Mouse (Mus musculus): ENCODE results near the gene Lgr4. TPM values are rescaled to one million over a fixed set of nuclear protein-coding genes. Genes with fewer than 3 reads are reported as not detected.

Gene Lgr4
- polyA plus RNA-seq, 1 experiment from 2014 or later: 9.9 TPM

- H3K9ac ChIP-seq: no peak overlapping the region
- no peak for ATAC-seq (ENCODE audit: extremely low read depth, insufficient number of reproducible peaks, low FRiP score, low TSS enrichment)
- H3K9me3 ChIP-seq: no peaks in the 10 kb centered on the region
- H3K27me3 ChIP-seq (replicated peaks): no peaks in the 10 kb centered on the region
- no peaks in the 10 kb centered on the region for H3K36me3 ChIP-seq
- H3K4me2 ChIP-seq: no peak overlapping the region
- H3K4me1 ChIP-seq: peaks cover 48% of the 10 kb centered on the region
- no peak overlapping the region for H3K4me3 ChIP-seq
- no peak overlapping the region for H3K27ac ChIP-seq (replicated peaks)
Observed at GRCm38 (mm10) chr2:109993404-109993803, 76.0 kb downstream of the Lgr4 start.

- no peak for ATAC-seq (ENCODE audit: extremely low read depth, insufficient number of reproducible peaks, low FRiP score, low TSS enrichment)
- Histone ChIP-seq H3K4me3 (no peak overlapping the region), H3K36me3 (peaks cover 9% of the 10 kb centered on the region), H3K27me3 (replicated peaks) (no peaks in the 10 kb centered on the region), H3K9me3 (no peaks in the 10 kb centered on the region), H3K4me1 (peaks cover 31% of the 10 kb centered on the region), H3K9ac (no peak overlapping the region), H3K4me2 (no peak overlapping the region), H3K27ac (replicated peaks) (peak overlapping the region; percentile 13)
- WGBS: 9% methylated on average over 2 of the region's 2 CpGs
Observed at GRCm38 (mm10) chr2:109995061-109995460, 77.6 kb downstream of the Lgr4 start.

- Histone ChIP-seq H3K4me2 (peak overlapping the region; percentile 52), H3K9ac (peak overlapping the region; percentile 30; the same call in 1 of the 2 replicates)
- 34% methylated on average over 12 of the region's 12 CpGs for WGBS
Observed at GRCm38 (mm10) chr2:109996411-109996810, 79.0 kb downstream of the Lgr4 start.

GRCm38 (mm10) chr2:110004668-110005067 is 87.2 kb downstream of the Lgr4 start:
- 64% methylated on average over 1 of the region's 1 CpGs for WGBS
- no peak for ATAC-seq (ENCODE audit: extremely low read depth, insufficient number of reproducible peaks, low FRiP score, low TSS enrichment)
- Histone ChIP-seq H3K9ac (no peak overlapping the region), H3K27ac (replicated peaks) (no peak overlapping the region), H3K4me3 (no peak overlapping the region), H3K9me3 (no peaks in the 10 kb centered on the region), H3K27me3 (replicated peaks) (no peaks in the 10 kb centered on the region), H3K36me3 (peaks cover 61% of the 10 kb centered on the region), H3K4me2 (no peak overlapping the region), H3K4me1 (0 out of 2 replicates have a peak, but pooled peaks cover 4% of the 10 kb centered on the region)

More at GRCm38 (mm10) chr2:109996411-109996810, 79.0 kb downstream of the Lgr4 start:
- Histone ChIP-seq H3K4me1 (peaks cover 27% of the 10 kb centered on the region), H3K27me3 (replicated peaks) (no peaks in the 10 kb centered on the region), H3K9me3 (no peaks in the 10 kb centered on the region), H3K4me3 (no peak overlapping the region), H3K27ac (replicated peaks) (peak overlapping the region; percentile 54), H3K36me3 (peaks cover 18% of the 10 kb centered on the region)
- no peak for ATAC-seq (ENCODE audit: extremely low read depth, insufficient number of reproducible peaks, low FRiP score, low TSS enrichment)

GRCm38 (mm10) chr2:110005164-110005563 is 87.7 kb downstream of the Lgr4 start:
- no peak for ATAC-seq (ENCODE audit: extremely low read depth, insufficient number of reproducible peaks, low FRiP score, low TSS enrichment)
- H3K9ac ChIP-seq: no peak overlapping the region
- H3K4me1 ChIP-seq: 0 out of 2 replicates have a peak, but pooled peaks cover 4% of the 10 kb centered on the region
- no peak overlapping the region for H3K4me2 ChIP-seq
- H3K27ac ChIP-seq (replicated peaks): no peak overlapping the region
- no peak overlapping the region for H3K4me3 ChIP-seq
- H3K9me3 ChIP-seq: no peaks in the 10 kb centered on the region
- H3K36me3 ChIP-seq: peaks cover 57% of the 10 kb centered on the region
- WGBS: 74% methylated on average over 3 of the region's 3 CpGs
- H3K27me3 ChIP-seq (replicated peaks): no peaks in the 10 kb centered on the region

GRCm38 (mm10) chr2:110005596-110006239 is 88.3 kb downstream of the Lgr4 start:
- H3K27me3 ChIP-seq (replicated peaks): no peaks in the 10 kb centered on the region
- H3K36me3 ChIP-seq: peaks cover 53% of the 10 kb centered on the region
- 0 out of 2 replicates have a peak, but pooled peaks cover 4% of the 10 kb centered on the region for H3K4me1 ChIP-seq
- ATAC-seq (ENCODE audit: extremely low read depth, insufficient number of reproducible peaks, low FRiP score, low TSS enrichment): no peak
- WGBS: 65% methylated on average over 3 of the region's 3 CpGs
- H3K4me2 ChIP-seq: no peak overlapping the region
- no peak overlapping the region for H3K4me3 ChIP-seq
- H3K9ac ChIP-seq: no peak overlapping the region
- H3K9me3 ChIP-seq: no peaks in the 10 kb centered on the region
- H3K27ac ChIP-seq (replicated peaks): no peak overlapping the region

GRCm38 (mm10) chr2:110007423-110008267 is 90.2 kb downstream of the Lgr4 start:
- H3K27me3 ChIP-seq (replicated peaks): no peaks in the 10 kb centered on the region
- no peak overlapping the region for H3K9ac ChIP-seq
- no peaks in the 10 kb centered on the region for H3K9me3 ChIP-seq
- H3K27ac ChIP-seq (replicated peaks): no peak overlapping the region
- H3K4me1 ChIP-seq: 0 out of 2 replicates have a peak, but pooled peaks cover 4% of the 10 kb centered on the region
- ATAC-seq (ENCODE audit: extremely low read depth, insufficient number of reproducible peaks, low FRiP score, low TSS enrichment): no peak
- no peak overlapping the region for H3K4me2 ChIP-seq
- H3K4me3 ChIP-seq: no peak overlapping the region
- peaks cover 57% of the 10 kb centered on the region for H3K36me3 ChIP-seq
- WGBS: 83% methylated on average over 10 of the region's 10 CpGs

GRCm38 (mm10) chr2:110009449-110009848 is 92.0 kb downstream of the Lgr4 start:
- H3K9ac ChIP-seq: no peak overlapping the region
- no peaks in the 10 kb centered on the region for H3K9me3 ChIP-seq
- H3K27me3 ChIP-seq (replicated peaks): no peaks in the 10 kb centered on the region
- H3K27ac ChIP-seq (replicated peaks): no peak overlapping the region
- no peak overlapping the region for H3K4me2 ChIP-seq
- ATAC-seq (ENCODE audit: extremely low read depth, insufficient number of reproducible peaks, low FRiP score, low TSS enrichment): no peak
- no peak overlapping the region for H3K4me3 ChIP-seq
- peaks cover 55% of the 10 kb centered on the region for H3K36me3 ChIP-seq
- H3K4me1 ChIP-seq: 0 out of 2 replicates have a peak, but pooled peaks cover 4% of the 10 kb centered on the region

- Histone ChIP-seq H3K27me3 (replicated peaks) (no peaks in the 10 kb centered on the region), H3K27ac (replicated peaks) (no peak overlapping the region), H3K4me2 (no peak overlapping the region), H3K4me3 (no peak overlapping the region), H3K9me3 (no peaks in the 10 kb centered on the region), H3K9ac (no peak overlapping the region), H3K4me1 (peaks cover 4% of the 10 kb centered on the region), H3K36me3 (peaks cover 40% of the 10 kb centered on the region)
- ATAC-seq (ENCODE audit: extremely low read depth, insufficient number of reproducible peaks, low FRiP score, low TSS enrichment): no peak
- WGBS: 84% methylated on average over 13 of the region's 13 CpGs
Observed at GRCm38 (mm10) chr2:110012184-110012725, 94.8 kb downstream of the Lgr4 start.

GRCm38 (mm10) chr2:110017087-110017486 is 99.6 kb downstream of the Lgr4 start:
- H3K9me3 ChIP-seq: no peaks in the 10 kb centered on the region
- 37% methylated on average over 7 of the region's 7 CpGs for WGBS
- H3K9ac ChIP-seq: peak overlapping the region; percentile 93
- peak overlapping the region; percentile 90 for H3K4me2 ChIP-seq
- H3K27me3 ChIP-seq (replicated peaks): no peaks in the 10 kb centered on the region
- no peak overlapping the region for H3K27ac ChIP-seq (replicated peaks)
- peaks cover 32% of the 10 kb centered on the region for H3K4me1 ChIP-seq
- no peak for ATAC-seq (ENCODE audit: extremely low read depth, insufficient number of reproducible peaks, low FRiP score, low TSS enrichment)
- H3K36me3 ChIP-seq: peaks cover 20% of the 10 kb centered on the region
- H3K4me3 ChIP-seq: peak overlapping the region; percentile 89

Data from heart, embryonic 13.5 days (tissue).